Mouse (Mus musculus) limb, embryonic 11.5 days (tissue): Measurements from ENCODE around the gene Myo1d. TPM values are rescaled to one million over a fixed set of nuclear protein-coding genes. Genes with fewer than 3 reads are reported as not detected.

Experiments used
- ATAC-seq: fragments of 200-750 bp; cut with Nextera tagmentation; 2 replicates; pipeline ENCODE4 v1.8.0; 2017; ENCODE audit warnings: low read depth; ENCODE audit not compliant: insufficient number of reproducible peaks, low FRiP score, low TSS enrichment
- DNase-seq: peaks from one replicate; pipeline ENCODE4 v3.0.0-alpha.2; 2015; ENCODE audit warnings: low spot score
- H3K27ac ChIP-seq: fragments of 300-500 bp; sonication (generic); replicated peaks from 2 replicates; pipeline ENCODE4 v1.5.1; 2014; ENCODE audit warnings: low read depth, mild to moderate bottlenecking, low read length
- H3K27me3 ChIP-seq: fragments of 300-500 bp; sonication (generic); 2 replicates; pipeline ENCODE4 v1.6.1; 2014; ENCODE audit warnings: mild to moderate bottlenecking, low read length, mixed read lengths; ENCODE audit not compliant: control insufficient read depth, insufficient read depth
- H3K36me3 ChIP-seq: fragments of 300-500 bp; sonication (generic); 2 replicates; pipeline ENCODE4 v1.6.1; 2014; ENCODE audit warnings: mild to moderate bottlenecking, low read length, moderate library complexity, mixed read lengths; ENCODE audit not compliant: control insufficient read depth, insufficient read depth
- H3K4me1 ChIP-seq: fragments of 300-500 bp; sonication (generic); 2 replicates; pipeline ENCODE4 v1.6.1; 2014; ENCODE audit warnings: low read length, mixed read lengths; ENCODE audit not compliant: control insufficient read depth, insufficient read depth
- H3K4me2 ChIP-seq: fragments of 300-500 bp; sonication (generic); 2 replicates; pipeline ENCODE4 v1.6.1; 2014; ENCODE audit warnings: low read depth, mild to moderate bottlenecking, moderate library complexity; ENCODE audit not compliant: severe bottlenecking
- H3K4me3 ChIP-seq: fragments of 300-500 bp; sonication (generic); 2 replicates; pipeline ENCODE4 v1.5.1; 2014; ENCODE audit warnings: low read depth, low read length
- H3K9ac ChIP-seq: fragments of 300-500 bp; sonication (generic); 2 replicates; pipeline ENCODE4 v1.6.1; 2014; ENCODE audit warnings: mild to moderate bottlenecking, low read length
- H3K9me3 ChIP-seq: fragments of 300-500 bp; sonication (generic); 2 replicates; pipeline ENCODE4 v1.6.1; 2016; ENCODE audit warnings: low read length; ENCODE audit not compliant: control insufficient read depth
- WGBS: fragments of 180-500 bp; shearing (Covaris S2); extraction: QIAGEN DNeasy Blood & Tissue Kit; methylation state at CpG from one replicate; pipeline ENCODE4 v1.1.7; 2014; 5-methylcytosine and 5-hydroxymethylcytosine counted together
- polyA plus RNA-seq: library from polyadenylated mRNA; unstranded; fragments of >200 nt; fragmentation: Nextera tagmentation; extraction: Ambion mirVana; gene quantifications from 2 replicates; pipeline ENCODE4 v1.2.1, GENCODE M21; 2014

Gene Myo1d
- polyA plus RNA-seq, 1 experiment from 2014 or later: 6.2 TPM

GRCm38 (mm10) chr11:80743823-80744410 lies 35.9 kb downstream of the Myo1d start:
- H3K4me1 ChIP-seq: no peaks in the 10 kb centered on the region
- H3K27ac ChIP-seq: no peak overlapping the region
- ATAC-seq: no peak
- no peaks in the 10 kb centered on the region for H3K36me3 ChIP-seq
- H3K27me3 ChIP-seq: no peaks in the 10 kb centered on the region
- H3K9ac ChIP-seq: no peak overlapping the region
- no peak overlapping the region for H3K4me2 ChIP-seq
- no peak overlapping the region for H3K4me3 ChIP-seq
- 77% methylated on average over 4 of the region's 4 CpGs for WGBS
- no peak for DNase-seq
- H3K9me3 ChIP-seq: no peaks in the 10 kb centered on the region

- ATAC-seq (no peak), DNase-seq (no peak)
- Histone ChIP-seq H3K4me2 (no peak overlapping the region), H3K9me3 (no peaks in the 10 kb centered on the region), H3K9ac (no peak overlapping the region), H3K4me3 (no peak overlapping the region), H3K4me1 (no peaks in the 10 kb centered on the region), H3K27me3 (no peaks in the 10 kb centered on the region), H3K27ac (no peak overlapping the region), H3K36me3 (no peaks in the 10 kb centered on the region)
- 94% methylated on average over 4 of the region's 4 CpGs for WGBS
These were observed 37.4 kb downstream of the Myo1d start for GRCm38 (mm10) chr11:80742462-80742861.

- Histone ChIP-seq H3K36me3 (no peaks in the 10 kb centered on the region), H3K9me3 (no peaks in the 10 kb centered on the region), H3K27me3 (no peaks in the 10 kb centered on the region), H3K9ac (no peak overlapping the region), H3K4me3 (no peak overlapping the region), H3K4me2 (no peak overlapping the region), H3K27ac (no peak overlapping the region), H3K4me1 (no peaks in the 10 kb centered on the region)
- ATAC-seq (no peak), DNase-seq (no peak)
- WGBS: 87% methylated on average over 2 of the region's 2 CpGs
These were observed 45.1 kb downstream of the Myo1d start for GRCm38 (mm10) chr11:80734771-80735170.

- Histone ChIP-seq H3K27ac (no peak overlapping the region), H3K27me3 (no peaks in the 10 kb centered on the region), H3K4me1 (no peaks in the 10 kb centered on the region), H3K4me3 (no peak overlapping the region), H3K4me2 (no peak overlapping the region), H3K36me3 (no peaks in the 10 kb centered on the region), H3K9me3 (no peaks in the 10 kb centered on the region), H3K9ac (no peak overlapping the region)
- DNase-seq: no peak
- ATAC-seq: no peak
- 83% methylated on average over 12 of the region's 12 CpGs for WGBS
These were observed 55.1 kb downstream of the Myo1d start for GRCm38 (mm10) chr11:80724701-80725100.

GRCm38 (mm10) chr11:80723406-80724047 lies 56.3 kb downstream of the Myo1d start:
- H3K4me1 ChIP-seq: no peaks in the 10 kb centered on the region
- H3K27ac ChIP-seq: no peak overlapping the region
- DNase-seq (no peak), ATAC-seq (no peak)
- H3K27me3 ChIP-seq: no peaks in the 10 kb centered on the region
- H3K4me3 ChIP-seq: no peak overlapping the region
- no peaks in the 10 kb centered on the region for H3K9me3 ChIP-seq
- H3K36me3 ChIP-seq: no peaks in the 10 kb centered on the region
- 84% methylated on average over 9 of the region's 9 CpGs for WGBS
- H3K9ac ChIP-seq: no peak overlapping the region
- H3K4me2 ChIP-seq: no peak overlapping the region

- no peak for ATAC-seq
- no peak overlapping the region for H3K4me2 ChIP-seq
- H3K9ac ChIP-seq: no peak overlapping the region
- no peak for DNase-seq
- WGBS: 63% methylated on average over 1 of the region's 1 CpGs
- no peaks in the 10 kb centered on the region for H3K36me3 ChIP-seq
- no peaks in the 10 kb centered on the region for H3K27me3 ChIP-seq
- no peaks in the 10 kb centered on the region for H3K4me1 ChIP-seq
- no peak overlapping the region for H3K27ac ChIP-seq
- no peak overlapping the region for H3K4me3 ChIP-seq
- no peaks in the 10 kb centered on the region for H3K9me3 ChIP-seq
These were observed 60.8 kb downstream of the Myo1d start for GRCm38 (mm10) chr11:80719014-80719413.

GRCm38 (mm10) chr11:80718036-80718435 lies 61.8 kb downstream of the Myo1d start:
- Histone ChIP-seq H3K9me3 (no peaks in the 10 kb centered on the region), H3K27ac (no peak overlapping the region), H3K4me3 (no peak overlapping the region), H3K4me2 (no peak overlapping the region), H3K27me3 (no peaks in the 10 kb centered on the region), H3K36me3 (no peaks in the 10 kb centered on the region), H3K4me1 (no peaks in the 10 kb centered on the region), H3K9ac (no peak overlapping the region)
- ATAC-seq (no peak), DNase-seq (no peak)

GRCm38 (mm10) chr11:80715115-80715514 lies 64.7 kb downstream of the Myo1d start:
- no peaks in the 10 kb centered on the region for H3K9me3 ChIP-seq
- H3K4me1 ChIP-seq: no peaks in the 10 kb centered on the region
- no peak for ATAC-seq
- H3K4me2 ChIP-seq: no peak overlapping the region
- H3K27ac ChIP-seq: no peak overlapping the region
- no peaks in the 10 kb centered on the region for H3K27me3 ChIP-seq
- H3K4me3 ChIP-seq: no peak overlapping the region
- 87% methylated on average over 2 of the region's 2 CpGs for WGBS
- no peak overlapping the region for H3K9ac ChIP-seq
- no peak for DNase-seq
- no peaks in the 10 kb centered on the region for H3K36me3 ChIP-seq

- no peaks in the 10 kb centered on the region for H3K4me1 ChIP-seq
- ATAC-seq: no peak
- no peak for DNase-seq
- no peak overlapping the region for H3K9ac ChIP-seq
- 87% methylated on average over 1 of the region's 1 CpGs for WGBS
- no peak overlapping the region for H3K4me3 ChIP-seq
- no peak overlapping the region for H3K27ac ChIP-seq
- H3K4me2 ChIP-seq: no peak overlapping the region
- no peaks in the 10 kb centered on the region for H3K9me3 ChIP-seq
- H3K36me3 ChIP-seq: no peaks in the 10 kb centered on the region
- H3K27me3 ChIP-seq: no peaks in the 10 kb centered on the region
These were observed 66.1 kb downstream of the Myo1d start for GRCm38 (mm10) chr11:80713705-80714104.
